ENCODE assay signal across 15 mouse cellular contexts in genomic region chr5:91352645-91353044, GRCm38 (mm10). TPM values are rescaled to one million over a fixed set of nuclear protein-coding genes. Genes with fewer than 3 reads are reported as not detected.
"Had no signal": no experiment of that assay in that cellular context is flagged by ENCODE, and none has a peak within 500 bp of the region (broad histone marks: within the 10 kb centered on the region; RNA-seq: fewer than 3 reads in every experiment).

No protein-coding gene starts in this region.

- H3K9me3 ChIP-seq: limb, embryonic 13.5 days; liver, embryonic 15.5 days; midbrain, embryonic 10.5 days; midbrain, embryonic 15.5 days; neural tube, embryonic 13.5 days had no signal

- ATAC-seq: lung, postnatal 0 days; midbrain, embryonic 15.5 days had no signal

- H3K4me2 ChIP-seq: limb, embryonic 13.5 days; liver, embryonic 15.5 days; midbrain, embryonic 15.5 days; neural tube, embryonic 13.5 days had no signal

- H3K4me3 ChIP-seq: limb, embryonic 13.5 days; liver, embryonic 15.5 days; midbrain, embryonic 10.5 days; midbrain, embryonic 15.5 days; neural tube, embryonic 13.5 days had no signal

- H3K27ac ChIP-seq: limb, embryonic 13.5 days; liver, embryonic 15.5 days; midbrain, embryonic 10.5 days; midbrain, embryonic 15.5 days; neural tube, embryonic 13.5 days; stomach, postnatal 0 days had no signal

- DNase-seq: kidney, postnatal 10 days; left cerebral cortex, postnatal 4 days; lung, adult 2 months; lung, postnatal 4 days; right cerebral cortex, adult 18-20 months; right cerebral cortex, postnatal 25 days; thymus, postnatal 4 days had no signal

- H3K4me1 ChIP-seq: limb, embryonic 13.5 days; liver, embryonic 15.5 days; midbrain, embryonic 10.5 days; midbrain, embryonic 15.5 days; neural tube, embryonic 13.5 days had no signal

- H3K36me3 ChIP-seq: limb, embryonic 13.5 days; liver, embryonic 15.5 days; midbrain, embryonic 10.5 days; midbrain, embryonic 15.5 days; neural tube, embryonic 13.5 days had no signal

- H3K9ac ChIP-seq: limb, embryonic 13.5 days; liver, embryonic 15.5 days; midbrain, embryonic 15.5 days; neural tube, embryonic 13.5 days had no signal

- H3K27me3 ChIP-seq: limb, embryonic 13.5 days; liver, embryonic 15.5 days; midbrain, embryonic 15.5 days; neural tube, embryonic 13.5 days had no signal

RNA-seq across cellular contexts. Expression of gene Btc, which starts 50.1 kb away (rescaled TPM):
- total RNA-seq: megakaryocyte, adult 5-6 weeks had no signal
- polyA plus RNA-seq: neural tube, embryonic 13.5 days had no signal
